Comparison of ENCODE assay signal across 8 mouse cellular contexts in the genomic region with DNA sequence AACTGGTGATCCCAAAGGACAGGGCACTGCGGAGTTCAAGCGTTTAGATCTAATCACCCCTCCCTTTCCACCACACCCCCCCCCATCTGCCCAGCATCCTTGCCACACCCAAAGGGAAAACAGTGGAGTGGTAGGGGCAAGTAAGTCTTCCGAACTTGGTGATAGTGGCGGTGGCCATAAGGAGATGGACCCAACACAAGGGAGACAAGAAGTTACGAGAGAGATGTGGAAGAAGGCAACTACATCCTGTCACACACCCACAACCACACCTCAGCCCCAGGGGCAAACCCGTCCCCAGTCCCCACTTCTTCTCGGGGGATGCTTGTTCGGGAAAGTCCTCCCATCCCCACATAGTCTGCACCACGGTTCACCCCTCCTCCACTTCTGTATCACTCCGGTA. TPM values are rescaled to one million over a fixed set of nuclear protein-coding genes. Genes with fewer than 3 reads are reported as not detected.
DNase-seq lines count a peak whose midpoint lies in the region; ATAC-seq and TF ChIP-seq lines count a peak whose summit lies in the region.
"Had no signal": no experiment of that assay in that cellular context is flagged by ENCODE, and none has a peak within 500 bp of the region (broad histone marks: within the 10 kb centered on the region; RNA-seq: fewer than 3 reads in every experiment).

No protein-coding gene starts in this region.

- H3K4me3 ChIP-seq in lung, embryonic 14.5 days (ENCODE audit: low read depth, low read length): peak overlapping the region; percentile 74
- H3K4me3 ChIP-seq in forebrain, embryonic 16.5 days (replicated peaks; ENCODE audit: low read length): peak overlapping the region; percentile 77
- peak overlapping the region; percentile 62 for H3K4me3 ChIP-seq in liver, embryonic 15.5 days (replicated peaks)
- H3K4me3 ChIP-seq in stomach, embryonic 15.5 days (replicated peaks): peak overlapping the region; percentile 86

- H3K27me3 ChIP-seq in lung, embryonic 14.5 days (ENCODE audit: insufficient read depth, low read length): no peaks in the 10 kb centered on the region
- no peaks in the 10 kb centered on the region for H3K27me3 ChIP-seq in forebrain, embryonic 16.5 days (replicated peaks; ENCODE audit: control insufficient read depth, insufficient read depth, low read length)
- peaks cover 15% of the 10 kb centered on the region for H3K27me3 ChIP-seq in liver, embryonic 15.5 days
- H3K27me3 ChIP-seq in stomach, embryonic 15.5 days (replicated peaks): no peaks in the 10 kb centered on the region

- no peak overlapping the region for H3K27ac ChIP-seq in lung, embryonic 14.5 days (ENCODE audit: low read depth)
- H3K27ac ChIP-seq in forebrain, embryonic 16.5 days (ENCODE audit: low read length): no peak overlapping the region
- 0 out of 2 replicates have a peak overlapping the region, but pooled peaks have one; percentile 6 for H3K27ac ChIP-seq in liver, embryonic 15.5 days (replicated peaks)
- H3K27ac ChIP-seq in stomach, embryonic 15.5 days: no peak overlapping the region

- intact Hi-C loops in left cerebral cortex, postnatal 36 days (cut with DNase I): no loop called here

- peaks cover 6% of the 10 kb centered on the region; the same call in 1 of the 2 replicates for H3K4me1 ChIP-seq in lung, embryonic 14.5 days (ENCODE audit: insufficient read depth)
- peaks cover 18% of the 10 kb centered on the region for H3K4me1 ChIP-seq in forebrain, embryonic 16.5 days (replicated peaks; ENCODE audit: control insufficient read depth, insufficient read depth, low read length)
- peaks cover 7% of the 10 kb centered on the region for H3K4me1 ChIP-seq in liver, embryonic 15.5 days (replicated peaks)
- H3K4me1 ChIP-seq in stomach, embryonic 15.5 days: peaks cover 13% of the 10 kb centered on the region

- H3K4me2 ChIP-seq in lung, embryonic 14.5 days: peak overlapping the region; percentile 95
- H3K4me2 ChIP-seq in forebrain, embryonic 16.5 days (ENCODE audit: low read length): peak overlapping the region; percentile 75
- peak overlapping the region; percentile 59 for H3K4me2 ChIP-seq in liver, embryonic 15.5 days
- H3K4me2 ChIP-seq in stomach, embryonic 15.5 days: peak overlapping the region; percentile 94

- H3K36me3 ChIP-seq in lung, embryonic 14.5 days (ENCODE audit: insufficient read depth): no peaks in the 10 kb centered on the region
- no peaks in the 10 kb centered on the region for H3K36me3 ChIP-seq in forebrain, embryonic 16.5 days (ENCODE audit: control insufficient read depth, insufficient read depth)
- no peaks in the 10 kb centered on the region for H3K36me3 ChIP-seq in liver, embryonic 15.5 days (replicated peaks)
- H3K36me3 ChIP-seq in stomach, embryonic 15.5 days: no peaks in the 10 kb centered on the region

- WGBS in lung, embryonic 14.5 days: 7% methylated on average over 10 of the region's 10 CpGs
- WGBS in forebrain, embryonic 16.5 days: 12% methylated on average over 10 of the region's 10 CpGs
- 6% methylated on average over 10 of the region's 10 CpGs for WGBS in liver, embryonic 15.5 days (ENCODE audit: insufficient replicate concordance)
- 8% methylated on average over 10 of the region's 10 CpGs for WGBS in stomach, embryonic 15.5 days

- no peak for DNase-seq in lung, embryonic 14.5 days
- DNase-seq in lung, postnatal 14 days: no peak
- no peak for DNase-seq in layer of hippocampus, adult 8-10 months (ENCODE audit: low spot score in 2 of 2)
- no peak for DNase-seq in left cerebral cortex, postnatal 36 days (ENCODE audit: low spot score in 2 of 2)
- DNase-seq: adrenal gland, postnatal 25 days had no signal

- TF ChIP-seq CTCF in lung, embryonic 14.5 days (IDR thresholded peaks at IDR 0.05; ENCODE audit: low read depth): no peak

- peak overlapping the region; percentile 67 for H3K9ac ChIP-seq in lung, embryonic 14.5 days
- H3K9ac ChIP-seq in forebrain, embryonic 16.5 days (replicated peaks; ENCODE audit: low read depth, low read length): peak overlapping the region; percentile 67
- peak overlapping the region; percentile 39; the same call in 1 of the 2 replicates for H3K9ac ChIP-seq in liver, embryonic 15.5 days
- peak overlapping the region; percentile 42; the same call in 1 of the 2 replicates for H3K9ac ChIP-seq in stomach, embryonic 15.5 days

- ATAC-seq in lung, embryonic 14.5 days (ENCODE audit: insufficient read depth): peak; percentile 9; the same call in 1 of the 2 replicates
- no peak for ATAC-seq in forebrain, embryonic 16.5 days
- no peak for ATAC-seq in liver, embryonic 15.5 days (ENCODE audit: insufficient read depth)
- ATAC-seq in stomach, embryonic 15.5 days (ENCODE audit: insufficient read depth, low FRiP score, low read depth): no peak

- H3K9me3 ChIP-seq in lung, embryonic 14.5 days (ENCODE audit: low read depth, low read length): no peaks in the 10 kb centered on the region
- no peaks in the 10 kb centered on the region for H3K9me3 ChIP-seq in forebrain, embryonic 16.5 days (ENCODE audit: control insufficient read depth, low read length)
- no peaks in the 10 kb centered on the region for H3K9me3 ChIP-seq in liver, embryonic 15.5 days (replicated peaks)
- no peaks in the 10 kb centered on the region for H3K9me3 ChIP-seq in stomach, embryonic 15.5 days

RNA-seq across cellular contexts. Expression of a gene that starts 0.9 kb away (rescaled TPM):
- polyA plus RNA-seq in lung, embryonic 14.5 days (2014; fragmentation: Nextera tagmentation; extraction: Ambion mirVana): 16.5 and 18.4 TPM in 2 replicates
- 9.8 and 10.4 TPM in 2 replicates for polyA plus RNA-seq in forebrain, embryonic 16.5 days (2015; fragmentation: Nextera tagmentation; extraction: Ambion mirVana)
- 63.4 and 68.9 TPM in 2 replicates for polyA plus RNA-seq in liver, embryonic 15.5 days (2015; fragmentation: Nextera tagmentation; extraction: Ambion mirVana)
- polyA plus RNA-seq in stomach, embryonic 15.5 days (2015; fragmentation: Nextera tagmentation; extraction: Ambion mirVana): 53.8 and 64.4 TPM in 2 replicates
- total RNA-seq in layer of hippocampus, adult 8-10 months (2022): 1 to 10 TPM; 2.9 to 4.9 (median 4.3) TPM
- 1 to 10 TPM; 3.1 to 6.7 TPM for total RNA-seq in left cerebral cortex, postnatal 36 days (2021)

RNA-seq across cellular contexts. Expression of a gene that starts 51.2 kb away (rescaled TPM):
- 2.7 and 3.3 TPM in 2 replicates for polyA plus RNA-seq in lung, embryonic 14.5 days (2014; fragmentation: Nextera tagmentation; extraction: Ambion mirVana)
- 22.3 and 30.1 TPM in 2 replicates for polyA plus RNA-seq in forebrain, embryonic 16.5 days (2015; fragmentation: Nextera tagmentation; extraction: Ambion mirVana)
- 0.13 and 0.21 TPM in 2 replicates for polyA plus RNA-seq in liver, embryonic 15.5 days (2015; fragmentation: Nextera tagmentation; extraction: Ambion mirVana)
- 6.6 and 7.0 TPM in 2 replicates for polyA plus RNA-seq in stomach, embryonic 15.5 days (2015; fragmentation: Nextera tagmentation; extraction: Ambion mirVana)
- total RNA-seq in layer of hippocampus, adult 8-10 months (2022): 10 to 100 TPM; 10.6 to 18.1 (median 14.0) TPM
- total RNA-seq in left cerebral cortex, postnatal 36 days (2021): 10 to 100 TPM; 12.7 to 20.4 TPM
